Mouse (Mus musculus): ENCODE measurements around the gene Muc3a. TPM values are rescaled to one million over a fixed set of nuclear protein-coding genes. Genes with fewer than 3 reads are reported as not detected.

Muc3a gene
- total and polyA plus RNA-seq, 3 experiments, result 16.1 to 16.9 TPM; not detected in 1

DNA sequence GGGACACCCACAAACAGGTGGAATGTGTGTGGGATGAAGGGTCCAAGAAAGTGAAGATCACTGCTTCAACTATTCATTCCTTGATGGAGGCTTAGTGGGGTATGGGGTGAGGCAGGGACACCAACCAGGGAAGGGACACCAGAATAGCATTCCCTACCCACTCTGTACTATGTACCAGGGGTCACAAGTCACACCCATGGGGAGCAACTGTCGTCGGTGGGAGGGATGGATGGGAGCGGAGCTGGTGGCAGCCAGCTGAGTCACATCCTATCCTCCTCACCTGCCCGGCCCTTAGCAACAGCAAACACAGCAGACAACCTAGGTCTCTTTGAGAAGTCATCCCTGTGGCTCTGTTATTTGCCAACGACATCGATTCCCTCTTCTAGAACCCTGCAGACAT, 44.6 kb downstream of the Muc3a start:
- H3K9me3 ChIP-seq (replicated peaks; ENCODE audit: insufficient read depth, low read length), result no peaks in the 10 kb centered on the region
- no peak overlapping the region for H3K27ac ChIP-seq (ENCODE audit: control insufficient read depth, low read depth, low read length)
- H3K4me3 ChIP-seq (ENCODE audit: control insufficient read depth in 1 of 2, insufficient read depth in 1 of 2, low read depth in 2 of 2, low read length in 2 of 2), result no peak overlapping the region
- H3K4me1 ChIP-seq (ENCODE audit: control insufficient read depth in 1 of 2, insufficient read depth in 2 of 2, low read length in 2 of 2), result peaks cover 0 to 9% of the 10 kb centered on the region in 2 experiments; a peak in 1 of 4 replicates
- no peak overlapping the region for H3K9ac ChIP-seq (ENCODE audit: control insufficient read depth, low read depth, low read length, poor library complexity, severe bottlenecking)
- TF ChIP-seq HCFC1 (IDR thresholded peaks at IDR 0.05; ENCODE audit: low read depth, low read length), result no peak
- TF ChIP-seq MEF2A (IDR thresholded peaks at IDR 0.05; ENCODE audit: extremely low read depth, insufficient replicate concordance, low read depth, low read length, poor library complexity, severe bottlenecking), result no peak
- no peak for TF ChIP-seq TAL1 (IDR thresholded peaks at IDR 0.05; ENCODE audit: low read length)
- TF ChIP-seq ZMIZ1 (IDR thresholded peaks at IDR 0.05; ENCODE audit: low read depth, low read length), result no peak
- peaks cover 0 to 2% of the 10 kb centered on the region in 2 experiments; a peak in 1 of 4 replicates for H3K27me3 ChIP-seq (ENCODE audit: control insufficient read depth in 1 of 2, insufficient read depth in 2 of 2, low read length in 2 of 2)
- H3K36me3 ChIP-seq (ENCODE audit: control insufficient read depth in 1 of 2, insufficient read depth in 2 of 2, low read length in 2 of 2), result 0 out of 4 replicates have a peak, but pooled peaks cover 0 to 2% of the 10 kb centered on the region in 2 experiments
- H3K79me2 ChIP-seq (ENCODE audit: control insufficient read depth, insufficient read depth, low read length, poor library complexity), result no peaks in the 10 kb centered on the region
- DNase-seq (ENCODE audit: low read depth, low spot score), result no peak

DNA sequence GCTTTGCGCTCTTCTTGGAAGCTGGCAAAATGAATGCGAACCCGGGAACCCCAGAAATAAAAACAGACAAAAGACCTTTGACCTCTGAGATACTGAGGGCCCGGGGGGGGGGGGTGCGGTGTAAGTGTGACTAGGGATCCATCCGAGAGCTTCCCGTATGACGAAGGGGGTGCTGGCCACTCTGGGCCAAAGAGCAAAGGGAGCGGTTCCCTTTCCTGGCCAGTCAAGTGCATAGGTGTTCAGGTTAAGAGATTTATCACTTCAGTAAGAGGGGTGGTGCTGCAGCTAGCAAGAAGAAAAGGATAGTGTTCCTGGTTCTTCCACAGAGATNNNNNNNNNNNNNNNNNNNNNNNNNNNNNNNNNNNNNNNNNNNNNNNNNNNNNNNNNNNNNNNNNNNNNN, 46.2 kb downstream of the Muc3a start:
- peaks cover 0 to 2% of the 10 kb centered on the region in 2 experiments; a peak in 1 of 4 replicates for H3K27me3 ChIP-seq (ENCODE audit: control insufficient read depth in 1 of 2, insufficient read depth in 2 of 2, low read length in 2 of 2)
- H3K79me2 ChIP-seq (ENCODE audit: control insufficient read depth, insufficient read depth, low read length, poor library complexity), result no peaks in the 10 kb centered on the region
- H3K4me1 ChIP-seq (ENCODE audit: control insufficient read depth in 1 of 2, insufficient read depth in 2 of 2, low read length in 2 of 2), result peaks cover 0 to 6% of the 10 kb centered on the region in 2 experiments; a peak in 1 of 4 replicates
- TF ChIP-seq MAFK (IDR thresholded peaks at IDR 0.05; ENCODE audit: borderline replicate concordance, low read depth, low read length) (no peak), E2F4 (IDR thresholded peaks at IDR 0.05; ENCODE audit: borderline replicate concordance, low read depth, low read length) (no peak), NRF1 (IDR thresholded peaks at IDR 0.05; ENCODE audit: insufficient read depth, low read depth, low read length, poor library complexity, severe bottlenecking) (no peak), ZMIZ1 (IDR thresholded peaks at IDR 0.05; ENCODE audit: low read depth, low read length) (no peak), ELF1 (IDR thresholded peaks at IDR 0.05; ENCODE audit: low read depth, low read length) (no peak), POLR2AphosphoS5 (IDR thresholded peaks at IDR 0.05; ENCODE audit: borderline replicate concordance, low read depth, low read length) (no peak), POLR2AphosphoS2 (IDR thresholded peaks at IDR 0.05; ENCODE audit: low read length) (no peak), SMC3 (IDR thresholded peaks at IDR 0.05; ENCODE audit: low read depth, low read length) (no peak), USF1 (IDR thresholded peaks at IDR 0.05; ENCODE audit: low read depth, low read length) (no peak), KAT2A (conservative IDR thresholded peaks at IDR 0.05; ENCODE audit: low read depth, low read length) (no peak), SIN3A (IDR thresholded peaks at IDR 0.05; ENCODE audit: low read length) (no peak), ZNF384 (IDR thresholded peaks at IDR 0.05; ENCODE audit: low read depth, low read length) (no peak), USF2 (IDR thresholded peaks at IDR 0.05; ENCODE audit: borderline replicate concordance in 1 of 2, insufficient read depth in 1 of 2, low read depth in 1 of 2, low read length in 2 of 2) (no peak), RCOR1 (IDR thresholded peaks at IDR 0.05; ENCODE audit: low read depth, low read length) (no peak), MAZ (IDR thresholded peaks at IDR 0.05; ENCODE audit: low read depth, low read length) (no peak), TCF12 (IDR thresholded peaks at IDR 0.05; ENCODE audit: low read depth, low read length) (no peak), CHD2 (IDR thresholded peaks at IDR 0.05; ENCODE audit: low read length) (no peak), TAL1 (IDR thresholded peaks at IDR 0.05; ENCODE audit: low read length) (no peak), MYC (IDR thresholded peaks at IDR 0.05; ENCODE audit: low read depth, low read length) (no peak)
- no peak overlapping the region for H3K9ac ChIP-seq (ENCODE audit: control insufficient read depth, low read depth, low read length, poor library complexity, severe bottlenecking)
- no peaks in the 10 kb centered on the region for H3K9me3 ChIP-seq (replicated peaks; ENCODE audit: insufficient read depth, low read length)
- 0 out of 4 replicates have a peak, but pooled peaks cover 0 to 2% of the 10 kb centered on the region in 2 experiments for H3K36me3 ChIP-seq (ENCODE audit: control insufficient read depth in 1 of 2, insufficient read depth in 2 of 2, low read length in 2 of 2)
- no peak overlapping the region for H3K27ac ChIP-seq (ENCODE audit: control insufficient read depth, low read depth, low read length)
- no peak overlapping the region for H3K4me3 ChIP-seq (ENCODE audit: control insufficient read depth in 1 of 2, insufficient read depth in 1 of 2, low read depth in 2 of 2, low read length in 2 of 2)
- DNase-seq (ENCODE audit: low read depth, low spot score), result no peak

Data from MEL (cell line).